Mouse (Mus musculus): ENCODE results near the gene Hoxa6.

DNA sequence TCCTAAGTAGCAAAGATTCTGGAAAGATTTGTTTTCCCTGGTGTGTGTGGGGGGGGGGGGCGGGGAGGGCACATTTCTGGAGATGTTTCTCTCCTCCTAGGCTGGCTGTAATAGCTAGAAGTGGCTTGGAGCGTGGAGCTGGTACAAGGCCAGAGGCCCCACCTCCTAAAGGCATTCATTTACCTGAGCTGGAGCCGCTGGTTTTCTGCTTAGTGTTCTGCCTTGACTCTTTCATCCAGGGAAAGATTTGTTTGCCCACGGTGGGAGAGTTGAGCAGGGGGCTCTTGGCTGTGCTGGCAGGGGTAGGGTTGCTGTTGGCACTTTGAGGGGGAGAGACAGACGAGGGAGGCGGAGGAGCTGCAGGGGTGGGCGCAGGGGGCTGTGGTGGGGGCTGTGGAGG, 36.6 kb downstream of the Hoxa6 start:
- TF ChIP-seq CTCF (conservative IDR thresholded peaks at IDR 0.05; ENCODE audit: low read length) (no peak), POU5F1 (IDR thresholded peaks at IDR 0.05; ENCODE audit: borderline replicate concordance, low read length) (no peak)
